Mouse (Mus musculus) thymus, adult 2 months (tissue): ENCODE results near the gene Ccdc71. TPM values are rescaled to one million over a fixed set of nuclear protein-coding genes. Genes with fewer than 3 reads are reported as not detected.
A peak's percentile ranks its signal among the peaks of the same experiment; 100 is the strongest.

Experiments used
- DNase-seq: peaks from one replicate; pipeline ENCODE4 v3.0.0; 2021
- H3K27ac ChIP-seq: fragments of 200-500 bp; 2 replicates; pipeline ENCODE4 v1.5.1; 2012; ENCODE audit warnings: low read length, control low read depth; ENCODE audit not compliant: control insufficient read depth, insufficient read depth
- H3K27me3 ChIP-seq: fragments of 200-500 bp; 2 replicates; pipeline ENCODE4 v1.6.1; 2012; ENCODE audit warnings: mild to moderate bottlenecking, low read length, moderate library complexity, mixed read lengths; ENCODE audit not compliant: control insufficient read depth, insufficient read depth
- H3K36me3 ChIP-seq: fragments of 200-500 bp; 2 replicates; pipeline ENCODE4 v1.6.1; 2012; ENCODE audit warnings: mild to moderate bottlenecking, low read length, moderate library complexity; ENCODE audit not compliant: control insufficient read depth, insufficient read depth
- H3K4me1 ChIP-seq: fragments of 200-500 bp; replicated peaks from 2 replicates; pipeline ENCODE4 v1.6.1; 2012; ENCODE audit warnings: low read length; ENCODE audit not compliant: control insufficient read depth, insufficient read depth
- H3K4me3 ChIP-seq: fragments of 200-500 bp; 2 replicates; pipeline ENCODE4 v1.5.1; 2012; ENCODE audit warnings: mild to moderate bottlenecking, low read length, control low read depth, moderate library complexity; ENCODE audit not compliant: control insufficient read depth, insufficient read depth
- CTCF ChIP-seq: fragments of 200-500 bp; IDR thresholded peaks from 2 replicates; pipeline ENCODE4 v1.5.1; 2012; ENCODE audit warnings: mild to moderate bottlenecking, control low read depth, low read length, moderate library complexity, borderline replicate concordance; ENCODE audit not compliant: control insufficient read depth, poor library complexity, insufficient read depth; ENCODE audit errors: extremely low read depth
- POLR2A ChIP-seq: fragments of 200-500 bp; IDR thresholded peaks from 2 replicates; pipeline ENCODE4 v1.6.1; 2012; ENCODE audit warnings: mild to moderate bottlenecking, low read length, control low read depth, moderate library complexity; ENCODE audit not compliant: control insufficient read depth, poor library complexity, insufficient read depth; ENCODE audit errors: extremely low read depth
- WGBS: fragments of 180-500 bp; shearing (Covaris S2); methylation state at CpG from one replicate; pipeline ENCODE4 v1.1.7; 2018; 5-methylcytosine and 5-hydroxymethylcytosine counted together
- polyA plus RNA-seq: library from polyadenylated mRNA; depleted of rRNA; stranded (reverse); fragments of >200 nt; gene quantifications from 2 replicates; pipeline ENCODE4 v1.2.3, GENCODE M21; 2012; rRNA removed

Ccdc71 gene
- polyA plus RNA-seq, 1 experiment, result 39.6 TPM

DNA sequence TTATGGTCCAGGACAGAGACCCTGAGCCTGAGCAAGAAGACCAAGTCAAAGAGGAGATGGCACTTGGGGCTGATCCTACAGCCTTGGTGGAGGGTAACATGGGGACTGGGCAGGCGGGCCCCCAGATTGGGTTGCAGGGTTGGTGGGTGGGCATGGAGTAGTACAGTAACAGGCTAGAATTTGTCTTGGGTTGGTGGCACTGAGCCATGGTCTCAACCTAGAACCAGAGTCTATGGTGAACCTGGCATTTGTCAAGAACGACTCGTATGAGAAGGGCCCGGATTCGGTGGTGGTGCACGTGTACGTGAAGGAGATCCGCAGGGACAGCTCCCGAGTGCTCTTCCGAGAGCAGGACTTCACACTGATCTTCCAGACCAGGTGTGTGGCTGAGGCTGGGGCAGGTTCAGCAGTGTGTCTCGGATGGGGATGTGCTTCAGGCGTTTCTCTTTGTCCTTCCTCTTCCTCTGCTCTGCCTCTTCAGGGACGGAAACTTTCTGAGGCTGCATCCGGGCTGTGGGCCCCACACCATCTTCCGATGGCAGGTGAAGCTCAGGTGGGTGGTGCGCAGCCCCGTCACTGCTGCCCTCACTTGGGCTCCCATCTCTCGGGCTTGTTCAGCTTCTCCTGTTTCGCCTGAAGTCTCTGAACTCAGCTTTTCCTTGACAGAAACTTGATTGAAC is 34.0 kb downstream of the Ccdc71 start:
- Histone ChIP-seq H3K4me1 (peaks cover 26% of the 10 kb centered on the region), H3K36me3 (peaks cover 64% of the 10 kb centered on the region), H3K27me3 (no peaks in the 10 kb centered on the region), H3K4me3 (no peak overlapping the region), H3K27ac (no peak overlapping the region)
- WGBS, result 98% methylated on average over 19 of the region's 19 CpGs
- TF ChIP-seq CTCF, result no peak
- no peak for TF ChIP-seq POLR2A
- no peak for DNase-seq

DNA sequence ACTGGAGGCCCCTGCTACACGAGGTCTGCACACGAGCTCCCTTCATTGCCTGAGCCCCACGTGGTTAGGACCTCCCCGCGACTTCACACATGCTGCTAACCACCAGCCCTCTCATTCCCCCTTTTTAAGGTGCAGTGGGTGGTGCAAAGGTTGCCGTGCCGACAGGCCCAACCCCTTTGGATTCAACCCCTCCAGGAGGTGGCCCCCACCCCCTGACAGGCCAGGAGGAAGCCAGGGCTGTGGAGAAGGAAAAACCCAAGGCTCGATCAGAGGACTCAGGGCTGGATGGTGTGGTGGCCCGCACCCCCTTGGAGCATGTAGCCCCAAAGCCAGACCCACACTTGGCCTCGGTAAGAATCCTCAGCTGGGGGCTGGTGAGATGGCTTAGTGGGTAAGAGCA is 34.6 kb downstream of the Ccdc71 start:
- Histone ChIP-seq H3K4me3 (no peak overlapping the region), H3K36me3 (peaks cover 70% of the 10 kb centered on the region), H3K27me3 (no peaks in the 10 kb centered on the region), H3K4me1 (peaks cover 20% of the 10 kb centered on the region), H3K27ac (no peak overlapping the region)
- no peak for DNase-seq
- WGBS, result 80% methylated on average over 10 of the region's 10 CpGs
- no peak for TF ChIP-seq CTCF
- no peak for TF ChIP-seq POLR2A

DNA sequence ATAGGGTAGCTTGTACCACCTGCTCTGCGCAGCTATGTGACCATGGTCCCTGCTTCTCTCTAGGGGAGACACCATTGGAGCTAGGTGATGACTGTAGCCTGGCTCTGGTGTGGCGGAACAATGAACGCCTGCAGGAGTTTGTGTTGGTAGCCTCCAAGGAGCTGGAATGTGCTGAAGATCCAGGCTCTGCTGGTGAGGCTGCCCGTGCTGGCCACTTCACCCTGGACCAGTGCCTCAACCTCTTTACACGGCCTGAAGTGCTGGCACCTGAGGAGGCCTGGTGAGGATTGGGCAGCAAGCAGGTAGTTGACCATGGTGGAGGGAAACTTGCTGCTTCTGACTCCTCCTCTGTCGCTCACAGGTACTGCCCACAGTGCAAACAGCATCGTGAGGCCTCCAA is 38.9 kb downstream of the Ccdc71 start:
- DNase-seq, result no peak
- WGBS, result 96% methylated on average over 7 of the region's 7 CpGs
- H3K27ac ChIP-seq, result no peak overlapping the region
- no peaks in the 10 kb centered on the region for H3K4me1 ChIP-seq
- no peaks in the 10 kb centered on the region for H3K27me3 ChIP-seq
- peaks cover 79% of the 10 kb centered on the region for H3K36me3 ChIP-seq
- no peak overlapping the region for H3K4me3 ChIP-seq
- TF ChIP-seq POLR2A (no peak), CTCF (no peak)

DNA sequence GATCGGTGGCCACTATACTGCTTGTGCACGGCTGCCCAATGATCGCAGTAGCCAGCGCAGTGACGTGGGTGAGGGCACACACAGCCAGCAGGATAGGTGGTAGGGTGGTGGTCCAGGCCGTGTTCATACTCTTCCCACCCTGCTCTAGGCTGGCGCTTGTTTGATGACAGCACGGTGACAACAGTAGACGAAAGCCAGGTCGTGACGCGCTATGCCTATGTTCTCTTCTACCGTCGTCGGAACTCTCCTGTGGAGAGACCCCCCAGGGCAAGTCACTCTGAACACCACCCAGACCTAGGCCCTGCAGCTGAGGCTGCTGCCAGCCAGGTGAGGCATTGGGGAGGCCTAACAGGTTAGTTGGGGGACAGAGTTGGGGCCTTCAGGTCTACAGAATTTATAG is 39.6 kb downstream of the Ccdc71 start:
- TF ChIP-seq CTCF (no peak), POLR2A (no peak)
- H3K27me3 ChIP-seq, result no peaks in the 10 kb centered on the region
- H3K36me3 ChIP-seq, result peaks cover 72% of the 10 kb centered on the region
- 97% methylated on average over 15 of the region's 15 CpGs for WGBS
- DNase-seq, result no peak
- no peak overlapping the region for H3K27ac ChIP-seq
- H3K4me3 ChIP-seq, result no peak overlapping the region
- no peaks in the 10 kb centered on the region for H3K4me1 ChIP-seq

DNA sequence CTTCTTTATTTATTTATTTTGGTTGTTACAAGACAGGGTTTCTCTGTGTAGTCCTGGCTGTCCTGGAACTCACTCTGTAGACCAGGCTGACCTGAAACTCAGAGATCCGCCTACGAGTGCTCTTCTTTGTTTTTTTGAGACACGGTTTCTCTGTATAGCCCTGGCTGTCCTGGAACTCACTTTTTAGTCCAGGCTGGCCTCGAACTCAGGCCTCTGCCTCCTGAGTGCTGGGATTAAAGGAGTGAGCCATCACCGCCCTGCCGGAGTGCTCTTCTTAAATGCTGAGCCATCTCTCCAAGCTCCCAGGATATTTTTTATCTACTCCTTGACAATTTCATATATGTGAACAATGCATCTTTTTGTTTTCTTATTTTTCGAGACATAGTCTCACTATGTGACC is 46.6 kb downstream of the Ccdc71 start:
- Histone ChIP-seq H3K27ac (no peak overlapping the region), H3K4me1 (peaks cover 16% of the 10 kb centered on the region), H3K4me3 (no peak overlapping the region), H3K27me3 (no peaks in the 10 kb centered on the region), H3K36me3 (peaks cover 28% of the 10 kb centered on the region)
- no peak for TF ChIP-seq POLR2A
- no peak for TF ChIP-seq CTCF
- DNase-seq, result no peak
- 95% methylated on average over 7 of the region's 7 CpGs for WGBS

DNA sequence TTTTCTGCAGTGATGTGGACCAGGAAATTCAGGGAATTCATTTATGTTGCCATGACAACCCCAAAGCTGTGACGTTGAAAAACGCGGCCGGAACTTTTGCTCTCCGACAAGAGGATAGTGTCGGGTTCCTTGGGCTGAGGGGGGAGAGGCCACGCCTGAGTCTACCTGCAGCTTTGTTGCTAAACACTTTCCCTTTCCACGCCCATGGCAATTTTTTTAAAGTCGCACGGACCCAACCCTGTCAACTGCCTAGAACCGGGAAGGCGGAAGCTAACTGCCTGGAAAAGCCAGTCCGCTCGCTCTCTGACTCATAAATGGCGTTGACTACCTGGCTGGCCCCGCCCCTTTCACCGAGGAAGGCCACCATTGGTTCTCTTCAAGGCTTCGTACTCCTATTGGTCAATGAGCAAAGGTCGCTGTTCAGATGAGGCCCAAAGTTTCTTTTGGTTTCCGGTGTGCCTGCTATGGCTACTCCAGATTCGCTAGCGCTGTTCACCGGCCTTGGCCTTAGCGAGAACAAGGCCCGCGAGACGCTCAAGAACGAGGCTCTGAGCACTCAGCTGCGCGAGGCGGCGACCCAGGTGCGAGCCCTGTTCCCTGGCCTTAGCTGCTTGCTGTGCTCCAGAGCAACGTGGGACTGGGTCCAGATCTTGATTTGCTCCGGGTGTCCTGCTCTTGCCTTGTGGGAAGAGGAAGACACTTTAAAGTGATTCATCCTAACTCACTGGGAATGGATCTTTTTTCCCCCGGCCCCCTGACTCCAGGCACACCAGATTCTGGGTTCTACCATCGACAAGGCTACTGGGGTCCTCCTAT is 47.5 kb downstream of the Ccdc71 start, which contains the start of gene Qars:
Qars (plus strand) TSS at position 88 of the 816 bp plus-strand sequence.
- DNase-seq, result peak; percentile 94
- peak within 1 kb of the TSS; percentile 71; the same call in 1 of the 2 replicates for H3K27ac ChIP-seq
- H3K36me3 ChIP-seq, result peaks cover 31% of the 10 kb centered on the region
- TF ChIP-seq CTCF (no peak), POLR2A (peak; percentile 49)
- peak within 1 kb of the TSS; percentile 62 for H3K4me3 ChIP-seq
- under 1% methylated on average over 37 of the region's 37 CpGs for WGBS
- H3K4me1 ChIP-seq, result peaks cover 16% of the 10 kb centered on the region
- H3K27me3 ChIP-seq, result no peaks in the 10 kb centered on the region

DNA sequence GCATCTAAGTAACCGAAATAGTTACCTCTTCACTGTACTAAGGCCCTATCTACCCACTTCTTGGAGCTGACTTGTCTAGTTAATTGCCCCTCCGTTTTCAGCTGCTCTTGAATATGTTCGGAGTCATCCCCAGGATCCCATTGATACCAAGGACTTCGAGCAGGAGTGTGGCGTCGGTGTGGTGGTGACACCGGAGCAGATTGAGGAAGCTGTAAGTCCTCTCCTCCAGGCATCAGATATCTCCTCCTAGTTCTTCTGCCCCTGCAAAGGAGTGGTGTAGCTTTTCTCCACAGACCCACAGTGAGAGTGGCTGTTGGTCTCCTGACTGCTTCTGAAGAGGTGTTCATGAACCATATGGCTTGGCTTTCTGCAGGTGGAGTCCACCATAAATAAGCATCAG is 48.4 kb downstream of the Ccdc71 start:
- WGBS, result 89% methylated on average over 7 of the region's 7 CpGs
- H3K36me3 ChIP-seq, result peaks cover 41% of the 10 kb centered on the region
- peaks cover 16% of the 10 kb centered on the region for H3K4me1 ChIP-seq
- H3K4me3 ChIP-seq, result no peak overlapping the region; the same call in 1 of the 2 replicates
- no peak for DNase-seq
- H3K27me3 ChIP-seq, result no peaks in the 10 kb centered on the region
- H3K27ac ChIP-seq, result no peak overlapping the region
- TF ChIP-seq CTCF (no peak), POLR2A (no peak)

Other genes starting within 250 kb of the Ccdc71 start
- 25.4 and 27.0 TPM in 2 replicates for gene Dag1, start 196.6 kb upstream of the Ccdc71 start, polyA plus RNA-seq
- gene Nicn1, start 170.1 kb upstream of the Ccdc71 start, polyA plus RNA-seq, result 9.0 and 9.2 TPM in 2 replicates
- gene Amt, start 163.7 kb upstream of the Ccdc71 start, polyA plus RNA-seq, result 3.2 and 4.4 TPM in 2 replicates
- 148 and 178 TPM in 2 replicates for gene Rhoa, start 154.4 kb upstream of the Ccdc71 start, polyA plus RNA-seq
- gene Tcta, start 154.4 kb upstream of the Ccdc71 start, polyA plus RNA-seq, result 31.1 and 43.4 TPM in 2 replicates
- gene Gpx1, start 121.6 kb upstream of the Ccdc71 start, polyA plus RNA-seq, result 800 and 899 TPM in 2 replicates
- gene Usp4, start 112.7 kb upstream of the Ccdc71 start, polyA plus RNA-seq, result 100 and 104 TPM in 2 replicates
- 0.70 and 1.9 TPM in 2 replicates for gene 1700102P08Rik, start 67.7 kb upstream of the Ccdc71 start, polyA plus RNA-seq
- gene Ccdc36, start 32.0 kb upstream of the Ccdc71 start, polyA plus RNA-seq, result 0.09 and 0.12 TPM in 2 replicates
- gene BC048562, start 24.0 kb upstream of the Ccdc71 start, polyA plus RNA-seq, result not detected in 2 replicates
- 16.9 and 21.0 TPM in 2 replicates for gene Klhdc8b, start 1.1 kb downstream of the Ccdc71 start, polyA plus RNA-seq
- gene Lamb2, start 19.2 kb downstream of the Ccdc71 start, polyA plus RNA-seq, result 16.1 and 33.7 TPM in 2 replicates
- gene Usp19, start 30.1 kb downstream of the Ccdc71 start, polyA plus RNA-seq, result 318 and 335 TPM in 2 replicates
- gene Qars, start 47.2 kb downstream of the Ccdc71 start, polyA plus RNA-seq, result 376 and 382 TPM in 2 replicates
- gene Qrich1, start 56.3 kb downstream of the Ccdc71 start, polyA plus RNA-seq, result 200 and 225 TPM in 2 replicates
- gene Impdh2, start 99.8 kb downstream of the Ccdc71 start, polyA plus RNA-seq, result 160 and 200 TPM in 2 replicates
- gene Ndufaf3, start 106.9 kb downstream of the Ccdc71 start, polyA plus RNA-seq, result 65.5 and 74.2 TPM in 2 replicates
- 418 and 504 TPM in 2 replicates for gene Dalrd3, start 109.4 kb downstream of the Ccdc71 start, polyA plus RNA-seq
- 106 and 112 TPM in 2 replicates for gene Wdr6, start 118.2 kb downstream of the Ccdc71 start, polyA plus RNA-seq
- 6.6 and 10.5 TPM in 2 replicates for gene P4htm, start 137.1 kb downstream of the Ccdc71 start, polyA plus RNA-seq
- 56.0 and 63.0 TPM in 2 replicates for gene Arih2, start 188.9 kb downstream of the Ccdc71 start, polyA plus RNA-seq
- gene Slc25a20, start 201.6 kb downstream of the Ccdc71 start, polyA plus RNA-seq, result 19.8 and 24.7 TPM in 2 replicates
- 5.7 and 5.8 TPM in 2 replicates for gene Prkar2a, start 228.8 kb downstream of the Ccdc71 start, polyA plus RNA-seq